10 mouse cellular contexts compared by ENCODE assay signal in genomic region chr8:107986629-107987028, GRCm38 (mm10). TPM values are rescaled to one million over a fixed set of nuclear protein-coding genes. Genes with fewer than 3 reads are reported as not detected.
DNase-seq lines count a peak whose midpoint lies in the region; ATAC-seq and TF ChIP-seq lines count a peak whose summit lies in the region.
"Had no signal": no experiment of that assay in that cellular context is flagged by ENCODE, and none has a peak within 500 bp of the region (broad histone marks: within the 10 kb centered on the region; RNA-seq: fewer than 3 reads in every experiment).

No protein-coding gene starts in this region.

- H3K4me3 ChIP-seq in forebrain, embryonic 12.5 days (replicated peaks): no peak overlapping the region
- no peak overlapping the region for H3K4me3 ChIP-seq in midbrain, postnatal 0 days (ENCODE audit: low read depth, low read length)
- H3K4me3 ChIP-seq in heart, adult 2 months: no peak overlapping the region
- H3K4me3 ChIP-seq: heart, embryonic 13.5 days had no signal

- no peak for TF ChIP-seq POLR2A in heart, adult 2 months (IDR thresholded peaks at IDR 0.05; ENCODE audit: insufficient read depth, low read depth, low read length)

- H3K36me3 ChIP-seq in forebrain, embryonic 12.5 days (replicated peaks): no peaks in the 10 kb centered on the region
- H3K36me3 ChIP-seq in midbrain, postnatal 0 days (ENCODE audit: insufficient read depth, low read length): no peaks in the 10 kb centered on the region
- no peaks in the 10 kb centered on the region for H3K36me3 ChIP-seq in heart, adult 2 months (ENCODE audit: control insufficient read depth, insufficient read depth, low read length)
- H3K36me3 ChIP-seq: heart, embryonic 13.5 days had no signal

- no peak overlapping the region for H3K9ac ChIP-seq in forebrain, embryonic 12.5 days
- H3K9ac ChIP-seq in midbrain, postnatal 0 days (replicated peaks; ENCODE audit: low read length, poor library complexity, severe bottlenecking): no peak overlapping the region
- no peak overlapping the region for H3K9ac ChIP-seq in heart, adult 2 months (ENCODE audit: low read depth, low read length)
- H3K9ac ChIP-seq: heart, embryonic 13.5 days had no signal

- peak; percentile 84 for ATAC-seq in forebrain, embryonic 12.5 days (ENCODE audit: low FRiP score)
- ATAC-seq in midbrain, postnatal 0 days (ENCODE audit: low FRiP score): no peak
- no peak for ATAC-seq in monocyte, adult 5-6 weeks (replicated peaks; ENCODE audit: insufficient number of reproducible peaks, low FRiP score, low TSS enrichment, poor library complexity, severe bottlenecking)

- H3K27ac ChIP-seq in forebrain, embryonic 12.5 days: no peak overlapping the region
- H3K27ac ChIP-seq in midbrain, postnatal 0 days (ENCODE audit: low read depth, low read length): no peak overlapping the region
- H3K27ac ChIP-seq in heart, adult 2 months: no peak overlapping the region
- H3K27ac ChIP-seq: heart, embryonic 13.5 days; macrophage had no signal

- peak; percentile 7 for DNase-seq in cerebellum, adult 8-10 months
- peak; percentile 44 for DNase-seq in kidney, postnatal 14 days
- peak; percentile 82 for DNase-seq in midbrain, postnatal 0 days (ENCODE audit: low spot score)
- DNase-seq in heart, adult 18-20 months: no peak
- no peak for DNase-seq in heart, adult 2 months
- no peak for DNase-seq in gastrocnemius, postnatal 25 days

- H3K9me3 ChIP-seq in forebrain, embryonic 12.5 days: no peaks in the 10 kb centered on the region
- H3K9me3 ChIP-seq in midbrain, postnatal 0 days (ENCODE audit: low read length): no peaks in the 10 kb centered on the region
- H3K9me3 ChIP-seq: heart, embryonic 13.5 days had no signal

- peak; percentile 58 for TF ChIP-seq CTCF in midbrain, postnatal 0 days (IDR thresholded peaks at IDR 0.05)
- no peak for TF ChIP-seq CTCF in heart, adult 2 months (IDR thresholded peaks at IDR 0.05)

- intact Hi-C loops in heart, adult 2 months (cut with DNase I): no loop called here

- no peaks in the 10 kb centered on the region for H3K79me2 ChIP-seq in heart, adult 2 months (replicated peaks; ENCODE audit: control insufficient read depth, insufficient read depth, low read length)

- H3K4me1 ChIP-seq in forebrain, embryonic 12.5 days: peaks cover 9% of the 10 kb centered on the region; the same call in 1 of the 2 replicates
- no peaks in the 10 kb centered on the region for H3K4me1 ChIP-seq in midbrain, postnatal 0 days (ENCODE audit: insufficient read depth, low read length)
- no peaks in the 10 kb centered on the region for H3K4me1 ChIP-seq in heart, adult 2 months (ENCODE audit: control insufficient read depth, insufficient read depth, low read length)
- H3K4me1 ChIP-seq: heart, embryonic 13.5 days had no signal

- H3K4me2 ChIP-seq in forebrain, embryonic 12.5 days: 0 out of 2 replicates have a peak overlapping the region, but pooled peaks have one; percentile 24
- H3K4me2 ChIP-seq in midbrain, postnatal 0 days (ENCODE audit: low read depth, low read length, poor library complexity, severe bottlenecking): peak overlapping the region; percentile 29
- H3K4me2 ChIP-seq: heart, embryonic 13.5 days had no signal

- no peak for TF ChIP-seq EP300 in heart, adult 2 months (IDR thresholded peaks at IDR 0.05; ENCODE audit: insufficient read depth, low read depth, low read length)

- peaks cover 33% of the 10 kb centered on the region for H3K27me3 ChIP-seq in forebrain, embryonic 12.5 days
- no peaks in the 10 kb centered on the region for H3K27me3 ChIP-seq in midbrain, postnatal 0 days (ENCODE audit: insufficient read depth, low read length)
- H3K27me3 ChIP-seq in heart, adult 2 months (ENCODE audit: control insufficient read depth, insufficient read depth, low read length): no peaks in the 10 kb centered on the region
- H3K27me3 ChIP-seq: heart, embryonic 13.5 days had no signal

- WGBS in forebrain, embryonic 12.5 days: 30% methylated on average over 15 of the region's 15 CpGs
- WGBS in midbrain, postnatal 0 days: 47% methylated on average over 15 of the region's 15 CpGs
- WGBS in heart, adult 2 months: 81% methylated on average over 15 of the region's 15 CpGs

RNA-seq across cellular contexts. Expression of gene Zfhx3, which starts 44.2 kb away (rescaled TPM):
- 30.1 and 30.5 TPM in 2 replicates for polyA plus RNA-seq in forebrain, embryonic 12.5 days (2016; fragmentation: Nextera tagmentation; extraction: Ambion mirVana)
- total RNA-seq in midbrain, postnatal 0 days (2014; rRNA removed): 44.5 and 52.0 TPM in 2 replicates
- 25.0 and 33.1 TPM in 2 replicates for polyA plus RNA-seq in midbrain, postnatal 0 days (2015; fragmentation: Nextera tagmentation; extraction: Ambion mirVana)
- 1 to 10 TPM; 6.7 to 7.9 TPM for total RNA-seq in heart, adult 18-20 months (2021)
- 2.3 to 6.4 TPM (median 5.8 TPM) in 3 replicates for total RNA-seq in monocyte, adult 5-6 weeks (2017)
- total RNA-seq in heart, adult 2 months (2021): 1 to 10 TPM; 6.9 to 8.3 TPM
- polyA plus RNA-seq in heart, adult 2 months (2012; rRNA removed): 1.8 TPM in 2 replicates
- total RNA-seq in gastrocnemius, postnatal 25 days (2021): 10 to 100 TPM; 11.9 to 13.3 TPM

Comparison
In these comparisons a context has a peak if more than half of its experiments do, and no peak if none do; other contexts are left out.
1. DNase-seq: peak in cerebellum, adult 8-10 months (single experiment), kidney, postnatal 14 days (single experiment) and midbrain, postnatal 0 days (single experiment); none in heart, adult 18-20 months (0 of 2), heart, adult 2 months (0 of 2) and gastrocnemius, postnatal 25 days (single experiment).